Comparison of ENCODE assay signal across 20 mouse cellular contexts in the genomic region with DNA sequence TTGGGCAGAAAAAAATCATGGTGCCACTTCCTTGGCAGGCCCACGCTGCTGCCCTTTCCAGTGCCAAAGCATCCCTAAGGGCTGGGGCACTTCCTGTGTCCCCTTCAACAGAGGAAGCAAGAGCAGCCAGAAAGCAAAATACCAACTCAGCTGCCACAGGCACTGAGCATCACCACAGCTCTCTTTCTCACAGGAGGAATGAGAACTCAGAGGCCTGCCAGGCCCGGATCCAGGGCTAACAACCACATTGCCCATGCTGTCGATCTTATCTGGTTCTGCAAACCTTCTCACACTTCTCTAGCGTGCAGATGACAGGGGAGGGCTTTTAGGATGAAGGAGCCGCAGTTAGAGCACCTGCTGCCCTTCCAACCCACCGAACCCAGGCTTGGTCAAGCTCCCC. TPM values are rescaled to one million over a fixed set of nuclear protein-coding genes. Genes with fewer than 3 reads are reported as not detected.
DNase-seq lines count a peak whose midpoint lies in the region; ATAC-seq and TF ChIP-seq lines count a peak whose summit lies in the region.
"Had no signal": no experiment of that assay in that cellular context is flagged by ENCODE, and none has a peak within 500 bp of the region (broad histone marks: within the 10 kb centered on the region; RNA-seq: fewer than 3 reads in every experiment).

No protein-coding gene starts in this region.

- no peak overlapping the region for H3K4me3 ChIP-seq in gastrocnemius, adult 2 months
- H3K4me3 ChIP-seq in heart, embryonic 16.5 days (ENCODE audit: low read length), result no peak overlapping the region
- H3K4me3 ChIP-seq in left cerebral cortex, adult 2 months, result no peak overlapping the region
- H3K4me3 ChIP-seq: erythroblast, embryonic 14.5 days; forebrain, embryonic 15.5 days; hindbrain, embryonic 15.5 days; limb, embryonic 10.5 days had no signal

- H3K36me3 ChIP-seq in heart, embryonic 16.5 days (ENCODE audit: control insufficient read depth, insufficient read depth), result peaks cover 14% of the 10 kb centered on the region

- no peak overlapping the region for H3K4me2 ChIP-seq in heart, embryonic 16.5 days (ENCODE audit: low read depth, low read length)
- H3K4me2 ChIP-seq: forebrain, embryonic 15.5 days; hindbrain, embryonic 15.5 days; liver, embryonic 11.5 days had no signal

- H3K9me3 ChIP-seq in heart, embryonic 16.5 days (replicated peaks; ENCODE audit: control insufficient read depth, low read length), result no peaks in the 10 kb centered on the region
- H3K9me3 ChIP-seq: forebrain, embryonic 15.5 days; hindbrain, embryonic 15.5 days; limb, embryonic 10.5 days had no signal

- H3K27ac ChIP-seq in gastrocnemius, adult 2 months, result peak overlapping the region; percentile 73
- peak overlapping the region; percentile 77 for H3K27ac ChIP-seq in heart, embryonic 16.5 days (ENCODE audit: low read length)
- H3K27ac ChIP-seq in left cerebral cortex, adult 2 months, result peak overlapping the region; percentile 53; the same call in 1 of the 2 replicates
- H3K27ac ChIP-seq: forebrain, embryonic 15.5 days; hindbrain, embryonic 15.5 days; limb, embryonic 10.5 days; macrophage had no signal

- no peak for DNase-seq in gastrocnemius, adult 2 months
- no peak for DNase-seq in gastrocnemius, postnatal 25 days
- DNase-seq in heart, adult 9 months (ENCODE audit: low spot score in 2 of 2), result no peak
- no peak for DNase-seq in left cerebral cortex, adult 2 months (ENCODE audit: extremely low spot score in 1 of 2, low spot score in 2 of 2)
- no peak for DNase-seq in left cerebral cortex, adult 11 months (ENCODE audit: low spot score)
- DNase-seq in urinary bladder, postnatal 25 days (ENCODE audit: low spot score), result no peak
- DNase-seq: adrenal gland, adult 8-10 months; cerebellum, adult 11 months; lung, adult 2 months; midbrain, embryonic 14.5 days; right cerebral cortex, adult 18-20 months; thymus, adult 18-20 months had no signal

- no peak for TF ChIP-seq CTCF in gastrocnemius, adult 2 months (IDR thresholded peaks at IDR 0.05)
- TF ChIP-seq CTCF in left cerebral cortex, adult 2 months (IDR thresholded peaks at IDR 0.05), result no peak

- H3K9ac ChIP-seq in heart, embryonic 16.5 days (ENCODE audit: low read length), result peak overlapping the region; percentile 39; the same call in 1 of the 2 replicates
- H3K9ac ChIP-seq: forebrain, embryonic 15.5 days; hindbrain, embryonic 15.5 days had no signal

- ATAC-seq in heart, embryonic 16.5 days (replicated peaks; ENCODE audit: extremely low read depth, insufficient read depth, low FRiP score), result no peak
- peak; percentile 39 for ATAC-seq in granulocyte monocyte progenitor cell, adult 5-6 weeks (replicated peaks; ENCODE audit: poor library complexity, severe bottlenecking)
- ATAC-seq: forebrain, embryonic 15.5 days had no signal

- WGBS in heart, embryonic 16.5 days, result 35% methylated on average over 6 of the region's 6 CpGs

- H3K27me3 ChIP-seq in heart, embryonic 16.5 days (ENCODE audit: control insufficient read depth, insufficient read depth, low read length), result no peaks in the 10 kb centered on the region
- H3K27me3 ChIP-seq: forebrain, embryonic 15.5 days; hindbrain, embryonic 15.5 days had no signal

- intact Hi-C loops in gastrocnemius, adult 2 months (cut with DNase I), result no loop called here
- intact Hi-C loops in left cerebral cortex, adult 2 months (cut with DNase I), result no loop called here

- peaks cover 51% of the 10 kb centered on the region for H3K4me1 ChIP-seq in heart, embryonic 16.5 days (ENCODE audit: control insufficient read depth, insufficient read depth, low read length)
- H3K4me1 ChIP-seq: forebrain, embryonic 15.5 days had no signal

RNA-seq across cellular contexts. Expression of gene Camk2g, which starts 21.1 kb away (rescaled TPM):
- total RNA-seq in gastrocnemius, adult 2 months (2021), result 100 to 1,000 TPM; 162 to 163 TPM
- total RNA-seq in gastrocnemius, postnatal 25 days (2021), result 100 to 1,000 TPM; 149 to 190 TPM
- 81.5 and 103 TPM in 2 replicates for polyA plus RNA-seq in heart, embryonic 16.5 days (2015; fragmentation: Nextera tagmentation; extraction: Ambion mirVana)
- 100 to 1,000 TPM; 328 to 345 TPM for total RNA-seq in left cerebral cortex, adult 2 months (2021)
- total RNA-seq in granulocyte monocyte progenitor cell, adult 5-6 weeks (2014; fragmentation: Nextera tagmentation), result 28.0 and 35.2 TPM in 2 replicates
- total RNA-seq in granulocyte monocyte progenitor cell, adult 5-6 weeks (2017), result 50.3 and 65.9 TPM in 2 replicates

RNA-seq across cellular contexts. Expression of gene Ndst2, which starts 38.4 kb away (rescaled TPM):
- 1 to 10 TPM; 6.2 to 7.1 TPM for total RNA-seq in gastrocnemius, adult 2 months (2021)
- total RNA-seq in gastrocnemius, postnatal 25 days (2021), result 1 to 10 TPM; 6.0 to 6.6 TPM
- 16.2 and 17.2 TPM in 2 replicates for polyA plus RNA-seq in heart, embryonic 16.5 days (2015; fragmentation: Nextera tagmentation; extraction: Ambion mirVana)
- total RNA-seq in left cerebral cortex, adult 2 months (2021), result 10 to 100 TPM; 15.5 to 17.7 TPM
- 24.5 and 27.8 TPM in 2 replicates for total RNA-seq in granulocyte monocyte progenitor cell, adult 5-6 weeks (2014; fragmentation: Nextera tagmentation)
- 6.2 and 7.2 TPM in 2 replicates for total RNA-seq in granulocyte monocyte progenitor cell, adult 5-6 weeks (2017)
